Mouse (Mus musculus): Measurements from ENCODE around the gene Cd44.

Gene Cd44

DNA sequence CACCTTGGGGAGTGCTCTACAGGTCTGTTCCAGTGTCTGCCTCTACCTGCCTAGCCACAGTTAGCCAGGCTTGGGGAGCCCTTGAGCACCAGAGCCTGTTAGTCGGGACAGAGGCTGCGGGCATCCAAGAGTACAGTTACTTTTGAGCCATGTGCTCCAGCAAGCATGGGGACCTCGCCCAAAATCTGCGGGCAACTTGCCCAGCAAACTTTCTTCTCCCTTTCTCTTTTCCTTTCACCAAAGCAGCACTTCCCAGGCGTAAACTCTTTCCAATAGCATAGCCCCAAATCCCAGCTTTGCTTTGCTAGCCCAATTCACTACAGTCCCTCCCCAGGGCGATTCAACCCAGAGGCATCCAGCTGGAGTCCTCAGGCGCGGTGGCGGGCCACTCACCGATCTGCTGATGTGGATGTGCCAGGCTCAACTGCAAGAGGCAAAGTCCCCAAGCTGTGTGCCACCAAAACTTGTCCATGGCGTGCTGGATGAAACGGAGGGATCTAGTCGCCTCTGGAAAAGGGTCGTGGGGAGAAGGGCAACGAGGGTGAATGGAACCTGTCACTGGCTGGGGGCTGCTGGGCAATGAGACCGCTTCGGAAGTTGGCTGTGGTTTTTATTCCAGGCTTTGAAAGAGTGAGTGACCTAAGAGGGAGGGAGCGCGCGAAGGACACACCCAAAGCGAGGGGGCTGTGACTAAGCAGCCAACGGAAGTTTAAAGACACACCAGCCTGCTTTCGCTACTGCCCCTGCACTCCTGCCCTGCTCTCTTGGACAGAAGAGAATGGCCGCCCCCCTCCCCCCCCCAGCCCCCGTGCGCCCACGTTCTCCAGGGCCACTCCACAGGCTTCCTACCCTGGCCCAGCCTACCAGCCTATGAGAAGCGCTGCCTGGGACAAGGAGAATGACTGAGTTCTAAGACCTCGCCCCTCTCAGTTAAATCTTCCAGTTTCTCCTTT, at the start of gene Cd44:
Gene Cd44, minus strand, starts transcription at position 791 of the 953 bp plus-strand sequence.
- peak; percentile 83 to 89 for DNase-seq

DNA sequence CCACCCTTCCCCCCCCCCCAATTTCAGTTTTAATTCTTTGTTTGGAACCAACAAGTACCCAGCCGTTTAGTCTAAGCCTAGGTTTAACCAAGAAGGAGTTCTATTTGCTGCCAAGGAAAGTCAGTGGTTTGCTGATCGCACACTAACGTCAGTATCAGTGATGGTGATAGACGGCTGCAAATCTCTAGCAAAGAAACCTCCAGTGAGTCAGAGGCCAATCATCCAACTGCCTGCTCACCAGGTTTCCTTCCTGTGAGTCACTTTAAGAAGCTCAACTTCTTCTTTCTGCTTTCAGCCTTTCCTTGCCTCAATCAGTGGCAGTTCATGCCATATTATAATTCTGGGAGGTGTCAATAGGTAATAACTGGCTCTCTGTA, 47.0 kb upstream of the Cd44 start:
- no peak for DNase-seq

DNA sequence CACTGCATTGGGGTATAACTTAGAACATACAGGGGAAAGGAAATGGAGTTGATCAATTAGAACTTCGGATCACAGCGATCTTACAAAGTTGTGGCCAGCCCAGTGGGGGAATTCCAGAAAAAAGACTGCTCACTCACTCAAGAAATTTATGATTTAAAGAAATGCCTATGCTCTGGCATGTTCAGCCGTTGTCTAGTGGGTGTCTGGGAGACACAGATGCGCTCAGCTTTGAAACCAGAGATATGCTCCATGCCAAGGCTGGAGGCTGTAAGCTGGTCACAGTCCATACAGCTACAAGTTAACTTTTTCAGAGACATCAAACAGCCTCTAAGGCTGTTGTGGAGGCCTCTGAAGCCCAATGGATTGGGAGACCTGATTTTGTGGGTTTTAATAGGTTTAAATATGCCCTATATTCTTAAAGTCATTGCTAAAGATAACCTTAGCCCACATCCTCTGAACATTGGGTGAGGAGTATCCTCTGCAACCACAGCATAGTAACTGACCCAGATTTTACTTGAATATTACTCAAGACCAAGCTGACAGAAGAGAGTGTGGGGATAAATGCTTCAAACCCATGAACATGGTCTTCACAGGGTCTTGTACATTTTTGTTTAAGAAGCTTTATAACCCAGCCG, 46.5 kb upstream of the Cd44 start:
- DNase-seq: no peak

DNA sequence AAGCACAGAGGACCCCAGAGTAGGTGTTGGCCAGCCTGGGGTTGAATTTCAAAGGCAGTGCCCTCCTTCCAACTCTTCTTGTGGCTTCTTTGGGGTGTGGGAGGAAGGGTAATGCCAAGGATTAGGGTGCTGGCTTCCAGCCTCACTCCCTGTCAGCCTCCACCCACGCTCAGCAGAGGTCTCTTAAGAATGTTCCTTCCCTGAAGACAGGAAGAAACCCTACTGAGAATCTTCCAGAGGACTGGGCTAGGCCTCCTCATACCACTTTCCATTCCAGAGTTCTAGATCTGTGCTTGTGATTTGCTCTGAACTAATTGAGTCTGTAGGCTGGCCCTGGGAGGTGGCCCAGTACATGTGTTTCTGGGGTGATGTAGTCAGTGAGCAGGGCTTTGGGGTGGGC, 43.6 kb upstream of the Cd44 start:
- no peak for DNase-seq

DNA sequence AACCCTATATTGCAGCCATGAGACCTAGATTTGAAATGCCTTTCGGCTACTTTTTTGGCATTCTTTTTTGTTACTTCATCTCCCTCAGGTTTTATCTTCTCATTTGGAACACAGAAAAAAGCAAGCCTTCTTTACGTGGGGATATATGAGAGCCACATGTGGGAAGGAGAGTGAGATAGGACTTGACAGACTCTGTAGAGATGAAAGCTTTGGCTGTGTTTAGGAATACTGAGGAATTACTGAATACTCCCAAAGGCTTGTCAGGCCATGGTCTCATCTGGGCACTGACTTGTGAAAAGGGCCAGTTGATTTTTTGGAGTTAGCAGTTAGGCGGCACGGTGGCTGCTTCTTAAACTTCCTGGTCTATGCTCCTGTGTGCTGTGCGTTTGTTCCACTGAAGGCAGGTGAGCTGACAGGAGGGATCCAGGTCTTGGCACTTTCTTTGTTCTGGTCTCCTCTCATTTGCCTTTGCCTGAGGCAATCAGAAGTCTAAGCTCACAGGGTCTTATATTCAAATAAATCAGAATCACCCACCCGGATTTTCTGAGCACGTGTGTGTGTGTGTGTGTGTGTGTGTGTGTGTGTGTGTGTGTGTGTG, 43.0 kb upstream of the Cd44 start:
- no peak for DNase-seq

DNA sequence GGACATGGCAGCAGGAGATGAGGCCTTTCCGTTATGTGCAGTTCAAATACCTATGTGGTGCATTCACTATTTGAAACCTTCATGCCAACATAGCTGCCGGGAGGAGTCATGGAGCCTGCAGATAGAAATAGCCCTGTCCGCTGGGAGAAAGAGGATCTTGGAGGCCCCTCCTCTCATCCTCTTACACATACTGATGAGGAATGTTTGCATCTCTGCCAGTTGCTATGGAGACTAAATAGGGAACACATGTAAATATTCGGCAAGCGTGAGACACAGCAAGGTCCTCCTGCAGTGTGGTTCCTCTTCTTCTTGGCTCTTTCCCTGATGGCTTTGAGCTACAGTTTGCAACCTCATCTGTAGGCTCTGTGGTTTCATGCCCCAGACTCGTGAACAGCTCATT, 42.5 kb upstream of the Cd44 start:
- DNase-seq: peak; percentile 58 to 62

DNA sequence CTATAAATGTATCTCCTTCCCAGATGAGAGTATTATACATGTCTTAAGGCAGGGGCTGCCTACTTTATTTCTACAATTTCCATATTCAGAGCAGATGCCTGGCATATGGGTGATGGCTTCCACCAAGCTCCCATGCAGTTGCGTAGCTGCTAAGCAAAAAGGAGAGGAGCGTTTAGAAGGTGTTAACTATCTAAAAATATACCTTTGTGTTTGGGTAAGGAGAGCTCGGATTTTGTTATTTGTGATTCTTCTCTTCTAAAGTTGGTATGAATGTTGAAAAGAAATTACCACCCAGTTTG, 41.3 kb upstream of the Cd44 start:
- no peak for DNase-seq

DNA sequence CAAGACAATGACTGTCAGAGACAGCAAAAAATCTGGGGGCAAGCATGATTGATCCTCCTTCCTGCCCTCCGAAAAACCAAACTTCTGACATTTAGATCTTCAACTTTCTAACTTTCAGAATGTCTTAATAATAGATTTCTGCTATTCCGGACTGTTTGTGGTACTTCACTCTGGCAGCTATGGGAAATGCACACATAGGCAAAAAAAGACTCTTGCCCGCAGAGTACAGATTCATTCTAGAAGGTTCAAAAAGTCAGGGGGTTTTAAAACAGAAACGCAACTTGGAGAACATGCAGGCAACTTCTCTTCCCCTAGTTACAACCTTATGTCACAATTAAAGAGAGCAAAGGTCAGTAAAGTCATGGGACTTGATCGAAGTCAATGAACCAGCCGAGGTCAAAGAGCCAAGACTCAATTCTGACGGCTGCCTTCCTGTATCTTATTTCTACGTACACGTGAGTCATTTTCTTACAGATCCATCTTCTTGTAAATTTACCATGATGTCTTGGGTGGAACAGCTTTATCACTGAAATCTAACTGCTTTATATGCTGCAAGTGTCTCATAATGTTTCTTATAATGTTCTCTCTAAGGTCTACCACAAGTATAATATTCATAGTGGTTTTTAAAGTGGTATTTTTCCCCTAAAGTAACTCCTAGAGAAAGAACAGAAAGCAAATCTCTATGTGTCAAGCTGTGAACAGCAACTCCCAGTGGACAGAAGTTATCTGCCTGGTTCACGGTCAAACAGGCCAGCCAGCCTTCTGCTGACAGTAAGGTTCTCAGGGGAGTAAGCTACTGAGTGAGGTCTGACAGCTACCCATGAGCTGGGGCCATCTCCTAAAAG, 40.7 kb upstream of the Cd44 start:
- DNase-seq: no peak

DNA sequence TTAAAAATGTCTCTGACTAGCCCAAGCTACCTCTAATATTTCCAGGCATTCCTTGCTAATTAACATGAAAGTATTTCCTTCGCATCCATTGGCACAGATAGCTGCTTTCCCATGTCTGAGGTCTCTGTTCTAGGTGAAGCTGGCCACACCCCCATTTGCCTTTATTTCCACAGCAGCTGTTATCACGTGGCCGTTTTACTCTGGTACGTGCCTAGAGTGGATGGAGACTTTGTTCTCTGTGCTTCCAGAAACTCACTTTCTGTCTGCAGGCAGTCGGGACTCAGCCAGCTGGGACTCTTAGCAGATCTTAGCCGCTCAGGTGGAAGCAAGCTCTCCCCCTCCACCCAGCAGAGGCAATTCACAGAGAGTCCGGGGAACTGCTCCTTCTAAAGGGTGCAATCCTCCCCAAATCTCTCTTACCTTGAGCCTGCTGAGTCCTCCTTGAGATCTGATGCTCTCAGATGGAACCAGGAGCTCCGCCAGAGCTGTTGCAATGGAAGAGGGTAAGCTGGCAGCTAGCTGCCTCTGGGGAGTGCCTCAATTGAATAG, 39.4 kb upstream of the Cd44 start:
- no peak for DNase-seq

DNA sequence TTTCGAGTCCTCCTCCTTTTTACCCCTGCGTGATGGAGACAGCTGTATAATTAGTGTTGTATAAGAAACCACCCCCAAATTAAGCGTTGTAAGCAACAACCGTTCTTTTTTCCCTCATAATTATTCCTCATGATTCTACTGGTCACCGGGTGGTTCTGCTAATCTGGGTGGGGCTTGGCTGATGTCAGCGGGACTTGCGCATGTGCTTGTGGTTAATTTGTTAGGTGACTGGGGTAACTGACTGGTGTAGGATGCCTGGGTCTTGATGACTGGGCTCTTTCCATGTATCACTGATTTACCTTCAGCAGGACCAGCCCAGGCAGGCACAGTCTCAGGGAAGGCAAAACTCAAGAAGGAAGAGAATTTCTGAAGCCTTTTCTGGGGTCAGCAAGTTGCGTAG, 38.7 kb upstream of the Cd44 start:
- DNase-seq: no peak

DNA sequence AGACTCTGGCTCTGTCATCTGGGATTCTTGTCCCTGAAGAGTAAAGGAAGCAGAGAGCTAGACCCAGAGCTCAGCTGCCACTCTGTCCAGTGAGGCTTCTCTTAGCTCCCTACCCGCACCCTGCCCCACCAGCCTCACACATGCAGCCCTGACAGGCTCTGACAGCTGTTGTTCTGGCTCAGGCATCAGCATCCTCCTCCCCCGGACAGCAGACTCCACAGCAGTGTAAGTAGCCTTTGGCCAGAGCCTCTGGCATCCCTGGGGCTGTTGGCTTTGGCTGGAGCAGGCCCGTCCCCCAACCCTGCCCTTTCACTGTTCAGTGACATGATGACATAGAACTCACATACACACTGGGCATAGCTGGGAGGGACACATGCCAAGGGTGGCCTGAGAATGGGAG, 35.4 kb upstream of the Cd44 start:
- DNase-seq: peak; percentile 53 to 84

DNA sequence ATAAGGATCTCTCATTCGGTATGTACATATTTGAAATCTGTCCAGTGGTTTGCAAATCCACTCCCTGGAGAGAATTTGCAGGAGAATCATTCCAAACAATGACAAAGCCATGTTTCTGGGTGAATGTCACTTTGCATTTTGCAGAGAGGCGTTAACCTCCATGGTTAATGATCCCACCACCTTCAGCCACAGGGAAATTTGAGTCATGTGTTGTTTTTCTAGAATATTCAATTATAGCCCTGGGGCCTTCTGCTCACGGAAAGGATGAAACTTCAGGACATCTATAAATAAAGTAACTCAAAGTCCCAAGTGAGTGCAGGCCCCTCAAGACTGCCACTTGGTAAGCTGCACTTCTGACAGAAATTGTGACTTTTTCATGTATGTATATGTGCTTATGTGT, 33.4 kb upstream of the Cd44 start:
- no peak for DNase-seq

DNA sequence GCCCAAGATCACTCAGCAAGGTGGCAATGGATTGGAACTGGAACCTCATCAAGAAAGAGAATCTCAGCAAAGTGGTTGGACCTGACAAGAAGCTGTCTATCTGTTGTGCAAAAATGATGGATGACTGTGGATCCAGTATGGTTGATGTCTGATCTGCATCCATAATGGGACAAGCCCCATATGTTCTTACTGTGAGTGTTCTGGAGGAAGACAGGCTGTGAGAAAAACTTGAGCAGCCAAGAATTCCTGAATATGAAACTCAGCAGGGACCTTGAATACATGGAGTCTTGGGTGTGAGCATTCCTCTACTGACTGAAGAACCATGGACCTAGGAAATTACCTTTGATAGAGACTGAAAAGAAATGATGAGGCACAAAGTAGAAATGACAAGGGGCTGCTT, 32.3 kb upstream of the Cd44 start:
- no peak for DNase-seq

DNA sequence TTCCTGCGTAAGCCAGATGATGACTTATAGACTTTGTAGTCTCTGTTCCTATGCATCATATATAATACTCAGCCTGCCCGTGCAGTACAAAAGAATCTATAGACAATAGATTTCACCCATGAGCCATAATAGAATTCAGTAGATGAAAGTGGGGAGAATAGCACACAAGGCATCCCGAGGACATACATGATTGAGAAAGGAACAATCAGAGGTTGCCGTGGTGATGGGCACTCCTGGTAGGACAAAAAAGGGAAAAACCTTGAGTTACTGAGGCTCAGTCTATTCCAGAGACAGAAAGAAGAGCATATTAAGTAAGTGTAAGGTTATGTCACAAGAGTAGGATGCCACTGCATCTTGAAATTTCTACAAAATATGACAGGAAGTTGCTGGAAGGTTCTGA, 31.7 kb upstream of the Cd44 start:
- no peak for DNase-seq

DNA sequence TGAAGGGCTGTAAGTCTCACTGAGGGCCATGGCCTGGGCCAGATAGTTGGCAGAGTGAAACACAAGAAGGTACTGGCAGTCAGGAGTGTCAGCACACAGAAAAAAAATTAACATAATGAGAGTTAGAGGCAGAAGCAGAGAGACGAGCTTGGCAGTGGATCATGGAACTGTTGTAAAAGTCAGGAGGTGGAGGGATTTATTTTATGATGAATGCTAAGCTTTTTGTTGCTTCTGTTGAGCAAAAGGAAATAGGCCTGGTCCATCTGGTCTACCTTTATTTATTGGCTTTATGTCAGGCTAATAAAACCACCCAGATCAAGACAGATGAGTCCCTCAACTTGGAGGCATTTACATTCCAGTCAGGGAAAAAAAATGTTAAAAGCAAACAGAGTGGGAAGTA, 31.2 kb upstream of the Cd44 start:
- DNase-seq: no peak

DNA sequence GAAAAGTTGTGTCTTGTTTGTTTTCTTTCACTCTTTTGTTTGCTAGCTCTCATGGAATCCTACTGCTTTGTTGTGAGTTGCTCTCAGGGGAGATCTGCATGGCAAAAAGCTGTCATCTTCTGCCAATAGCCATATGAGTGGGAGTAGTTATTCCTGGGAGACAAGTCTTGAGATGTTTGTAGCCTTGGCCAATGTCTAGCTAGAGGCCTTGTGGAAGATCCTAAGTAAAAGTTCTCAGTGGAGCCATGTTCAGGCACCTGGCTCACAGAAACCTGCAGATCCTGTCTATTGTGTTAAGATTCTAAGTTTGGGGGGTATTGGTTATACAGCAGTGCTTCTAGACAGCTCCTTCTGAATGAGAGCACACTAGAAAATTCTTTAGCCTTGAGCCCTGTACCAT, 26.7 kb upstream of the Cd44 start:
- DNase-seq: no peak

DNA sequence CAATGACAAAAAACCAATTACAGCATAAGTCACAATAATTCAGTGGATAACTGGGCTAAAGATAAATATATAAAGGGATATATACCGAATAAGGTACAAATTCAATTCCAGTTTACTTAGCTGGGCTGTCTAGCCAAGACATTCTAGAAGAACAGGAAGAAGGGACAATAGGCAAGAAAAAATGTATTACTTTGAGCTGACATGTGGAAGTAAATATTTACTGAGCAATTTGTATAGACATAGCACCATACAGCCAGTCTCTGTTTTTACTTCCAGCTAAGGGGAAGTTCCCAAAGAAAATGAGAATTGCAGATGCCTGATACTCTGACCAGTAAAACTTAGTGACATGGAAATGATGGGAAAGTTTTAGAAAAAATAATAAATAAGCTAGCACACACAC, 23.0 kb upstream of the Cd44 start:
- no peak for DNase-seq

DNA sequence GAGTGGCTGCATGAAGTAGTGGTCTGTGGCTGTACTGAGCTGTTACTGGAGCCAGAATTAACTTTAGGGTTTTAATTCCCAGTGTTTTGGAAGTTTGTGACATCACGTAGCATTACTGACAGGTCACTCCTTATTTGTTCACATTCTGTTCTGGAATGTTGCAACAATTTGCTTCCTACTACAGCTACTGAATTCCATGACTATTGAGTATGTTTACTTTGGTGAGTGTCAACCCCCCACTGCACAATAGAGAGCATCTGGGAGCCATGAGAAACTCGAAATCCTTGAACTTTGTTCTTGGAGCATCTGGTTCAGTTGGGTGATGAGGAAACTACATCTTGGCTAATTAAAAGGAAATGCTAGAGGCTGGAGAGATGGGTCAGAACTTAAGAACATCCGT, 22.2 kb upstream of the Cd44 start:
- no peak for DNase-seq

DNA sequence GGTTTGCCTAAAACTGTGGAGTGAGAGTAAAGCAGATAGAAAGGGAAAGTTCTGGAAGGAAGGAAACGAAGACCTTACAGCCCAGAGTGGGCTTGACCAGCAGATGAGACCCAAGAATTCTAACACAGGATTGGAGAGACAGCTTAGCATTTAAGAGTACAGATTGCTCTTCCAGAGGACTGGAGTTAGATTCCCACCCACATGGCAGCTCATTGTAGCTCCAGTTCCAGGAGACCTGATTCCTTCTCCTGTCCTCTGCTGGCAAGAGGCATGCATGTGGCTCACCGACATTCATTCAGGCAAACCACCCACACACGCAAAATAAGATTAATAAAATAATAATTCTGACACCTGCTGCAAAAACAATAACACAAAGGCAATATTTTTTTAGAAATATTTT, 20.6 kb upstream of the Cd44 start:
- no peak for DNase-seq

DNA sequence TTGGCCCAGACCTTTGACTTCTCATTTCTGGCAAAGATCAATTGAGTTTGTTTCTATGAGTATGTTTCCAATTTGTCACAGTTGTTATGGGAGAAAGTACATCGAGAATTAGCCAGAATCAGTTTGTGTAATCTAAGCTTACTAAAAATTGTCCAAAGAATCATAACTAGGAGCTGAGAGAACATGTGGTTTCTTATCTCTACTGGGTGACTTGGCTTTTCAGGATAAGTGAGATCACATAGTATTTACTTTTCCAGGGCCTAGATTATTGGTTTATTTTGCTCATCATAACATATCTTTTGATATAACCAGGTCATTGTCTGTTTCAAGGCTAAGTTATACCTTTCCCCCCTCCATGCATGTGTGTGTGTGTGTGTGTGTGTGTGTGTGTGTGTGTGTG, 16.8 kb upstream of the Cd44 start:
- no peak for DNase-seq

DNA sequence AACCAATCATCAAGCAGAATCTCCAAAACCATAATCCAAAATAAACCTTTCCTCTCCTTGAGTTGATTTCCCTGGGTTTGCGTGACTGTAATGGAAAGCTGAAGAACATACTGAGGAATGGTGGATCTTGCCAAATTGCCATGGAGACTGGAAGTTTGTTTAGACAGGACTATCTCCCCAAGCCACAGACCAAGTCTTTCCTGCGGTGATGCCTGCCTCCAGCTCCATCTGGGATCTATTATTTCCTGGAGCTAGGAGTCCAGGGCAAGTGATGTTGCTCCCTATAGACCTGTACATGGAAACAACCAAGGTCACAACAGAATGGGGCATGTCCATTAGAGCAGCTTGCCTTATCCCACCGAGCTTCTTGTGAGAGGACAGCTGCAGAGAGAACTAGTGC, 15.1 kb upstream of the Cd44 start:
- DNase-seq: peak; percentile 15 to 29

DNA sequence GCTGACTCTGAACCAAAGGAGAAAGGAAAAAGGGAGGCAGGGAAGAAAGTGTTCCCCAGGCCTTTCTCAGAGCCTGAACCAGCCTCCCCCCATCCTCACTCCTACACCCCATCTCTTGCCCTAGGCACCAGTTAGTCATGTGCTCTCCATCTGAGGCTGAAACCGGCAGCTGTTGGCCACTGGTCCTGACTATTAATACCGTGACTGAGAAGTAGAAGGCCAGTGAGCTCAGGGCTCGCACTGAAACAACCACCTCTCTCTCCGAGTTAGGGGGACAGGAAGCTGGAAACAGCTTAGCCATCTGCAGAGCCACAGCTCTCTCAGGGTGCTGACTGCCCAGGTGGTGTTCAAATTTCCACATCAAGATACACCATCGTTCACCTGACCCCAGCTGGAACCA, 13.2 kb upstream of the Cd44 start:
- no peak for DNase-seq
